13 mouse cellular contexts compared by ENCODE assay signal in the genomic region with DNA sequence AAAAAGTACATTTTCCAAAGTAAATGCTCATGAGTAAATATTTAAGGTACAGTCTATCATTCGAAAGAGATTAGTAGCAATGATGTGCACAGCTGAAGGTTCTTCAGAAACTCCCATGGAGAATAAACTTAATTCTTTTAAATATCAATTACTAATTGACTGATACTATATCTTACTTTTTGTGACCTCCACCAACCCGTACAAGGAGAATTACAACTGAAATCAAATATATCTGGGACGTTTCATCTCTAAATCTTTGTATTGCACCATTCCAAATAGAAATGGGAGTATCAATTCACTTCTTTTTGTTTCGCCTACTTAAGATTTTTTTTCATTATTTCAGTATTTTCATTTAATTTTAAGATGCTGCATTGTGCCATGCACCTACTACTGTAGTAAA. TPM values are rescaled to one million over a fixed set of nuclear protein-coding genes. Genes with fewer than 3 reads are reported as not detected.
DNase-seq lines count a peak whose midpoint lies in the region; ATAC-seq and TF ChIP-seq lines count a peak whose summit lies in the region.
"Not testable (repeated sequence)": the region's sequence is repeated elsewhere in the genome, so short reads cannot be mapped to it uniquely, and the experiment has no call there.
"Had no signal": no experiment of that assay in that cellular context is flagged by ENCODE, and none has a peak within 500 bp of the region (broad histone marks: within the 10 kb centered on the region; RNA-seq: fewer than 3 reads in every experiment).

A gene (minus strand): TSS at position 101 of the 400 bp plus-strand sequence.

- not testable (repeated sequence) for H3K36me3 ChIP-seq in intestine, embryonic 14.5 days (ENCODE audit: control insufficient read depth, insufficient read depth, low read length); intestine, embryonic 15.5 days; intestine, embryonic 16.5 days (ENCODE audit: control insufficient read depth, insufficient read depth, low read length); liver, postnatal 0 days (replicated peaks; ENCODE audit: insufficient read depth, low read length); spleen, adult 2 months (ENCODE audit: control insufficient read depth, insufficient read depth, low read length); stomach, embryonic 15.5 days; stomach, embryonic 16.5 days (ENCODE audit: control insufficient read depth, insufficient read depth, low read length)

- H3K4me2 ChIP-seq in intestine, embryonic 14.5 days (ENCODE audit: low read length); intestine, embryonic 15.5 days (replicated peaks); intestine, embryonic 16.5 days (ENCODE audit: low read depth, low read length); liver, postnatal 0 days (ENCODE audit: low read depth, low read length); stomach, embryonic 15.5 days; stomach, embryonic 16.5 days (ENCODE audit: low read depth, low read length): not testable (repeated sequence)

- not testable (repeated sequence) for TF ChIP-seq POLR2A in spleen, adult 2 months (IDR thresholded peaks at IDR 0.05; ENCODE audit: low read depth, low read length)

- not testable (repeated sequence) for ATAC-seq in intestine, embryonic 14.5 days (replicated peaks; ENCODE audit: low FRiP score, low TSS enrichment, low read depth); intestine, embryonic 15.5 days; intestine, embryonic 16.5 days; liver, postnatal 0 days; stomach, embryonic 15.5 days (ENCODE audit: insufficient read depth, low FRiP score, low read depth); stomach, embryonic 16.5 days (ENCODE audit: insufficient read depth, low FRiP score)

- not testable (repeated sequence) for DNase-seq in intestine, embryonic 14.5 days (ENCODE audit: low spot score); liver, postnatal 0 days; spleen, adult 2 months (ENCODE audit: low read depth in 1 of 2, low spot score in 2 of 2)

- TF ChIP-seq CTCF in liver, postnatal 0 days (IDR thresholded peaks at IDR 0.05; ENCODE audit: low read depth); spleen, adult 2 months (IDR thresholded peaks at IDR 0.05; ENCODE audit: extremely low read depth, insufficient read depth, insufficient read length, insufficient replicate concordance): not testable (repeated sequence)

- H3K9ac ChIP-seq in intestine, embryonic 14.5 days (ENCODE audit: low read length); intestine, embryonic 15.5 days; intestine, embryonic 16.5 days (ENCODE audit: low read depth, low read length); liver, postnatal 0 days (replicated peaks); stomach, embryonic 15.5 days; stomach, embryonic 16.5 days (ENCODE audit: low read length): not testable (repeated sequence)

- WGBS in intestine, embryonic 14.5 days: no CpG with 5 or more reads among the region's 4 CpGs
- WGBS in intestine, embryonic 15.5 days: no CpG with 5 or more reads among the region's 4 CpGs
- WGBS in intestine, embryonic 16.5 days: no CpG with 5 or more reads among the region's 4 CpGs
- WGBS in liver, postnatal 0 days (ENCODE audit: insufficient replicate concordance): no CpG with 5 or more reads among the region's 4 CpGs
- WGBS in spleen, adult 2 months: no CpG with 5 or more reads among the region's 4 CpGs
- no CpG with 5 or more reads among the region's 4 CpGs for WGBS in stomach, embryonic 15.5 days
- no CpG with 5 or more reads among the region's 4 CpGs for WGBS in stomach, embryonic 16.5 days

- not testable (repeated sequence) for H3K4me1 ChIP-seq in intestine, embryonic 14.5 days (replicated peaks; ENCODE audit: control insufficient read depth, insufficient read depth, low read length); intestine, embryonic 15.5 days (replicated peaks); intestine, embryonic 16.5 days (ENCODE audit: control insufficient read depth, insufficient read depth, low read length); liver, postnatal 0 days (ENCODE audit: insufficient read depth); spleen, adult 2 months (ENCODE audit: control insufficient read depth, insufficient read depth, insufficient read length); stomach, embryonic 15.5 days; stomach, embryonic 16.5 days (ENCODE audit: control insufficient read depth, insufficient read depth, low read length)

- not testable (repeated sequence) for TF ChIP-seq EP300 in liver, postnatal 0 days (IDR thresholded peaks at IDR 0.05; ENCODE audit: low read depth)

- not testable (repeated sequence) for H3K9me3 ChIP-seq in intestine, embryonic 14.5 days (ENCODE audit: control insufficient read depth, low read length); intestine, embryonic 15.5 days; intestine, embryonic 16.5 days (ENCODE audit: control insufficient read depth, low read length); liver, postnatal 0 days (ENCODE audit: low read length); stomach, embryonic 15.5 days; stomach, embryonic 16.5 days (replicated peaks; ENCODE audit: control insufficient read depth, low read length)

- H3K27me3 ChIP-seq in intestine, embryonic 14.5 days (replicated peaks; ENCODE audit: control insufficient read depth, insufficient read depth, low read length); intestine, embryonic 15.5 days (replicated peaks); intestine, embryonic 16.5 days (replicated peaks; ENCODE audit: control insufficient read depth, insufficient read depth, low read length); liver, postnatal 0 days (ENCODE audit: insufficient read depth, low read length); spleen, adult 2 months (ENCODE audit: control insufficient read depth, insufficient read depth, low read length); stomach, embryonic 15.5 days (replicated peaks); stomach, embryonic 16.5 days (ENCODE audit: control insufficient read depth, insufficient read depth, low read length): not testable (repeated sequence)

- not testable (repeated sequence) for H3K27ac ChIP-seq in intestine, embryonic 14.5 days (ENCODE audit: low read depth); intestine, embryonic 15.5 days; intestine, embryonic 16.5 days (ENCODE audit: low read length); liver, postnatal 0 days (ENCODE audit: low read depth); spleen, adult 2 months (ENCODE audit: insufficient read depth, low read length); stomach, embryonic 15.5 days; stomach, embryonic 16.5 days (ENCODE audit: low read length)

- H3K4me3 ChIP-seq in intestine, embryonic 14.5 days (ENCODE audit: low read depth, low read length); intestine, embryonic 15.5 days (replicated peaks); intestine, embryonic 16.5 days (ENCODE audit: low read length); liver, postnatal 0 days (ENCODE audit: low read depth, low read length); spleen, adult 2 months (ENCODE audit: extremely low read depth, insufficient read depth, insufficient read length); stomach, embryonic 15.5 days (replicated peaks); stomach, embryonic 16.5 days (replicated peaks; ENCODE audit: low read length): not testable (repeated sequence)

RNA-seq across cellular contexts. Expression of the gene that starts here (rescaled TPM):
- 18.5 TPM in 1 of 2 replicates, not detected in the other for polyA plus RNA-seq in intestine, embryonic 14.5 days (2014; fragmentation: Nextera tagmentation; extraction: Ambion mirVana)
- polyA plus RNA-seq in intestine, embryonic 15.5 days (2015; fragmentation: Nextera tagmentation; extraction: Ambion mirVana): 137 and 310 TPM in 2 replicates
- polyA plus RNA-seq in intestine, embryonic 16.5 days (2015; fragmentation: Nextera tagmentation; extraction: Ambion mirVana): 306 and 445 TPM in 2 replicates
- polyA plus RNA-seq in liver, postnatal 0 days (2015; fragmentation: Nextera tagmentation; extraction: Ambion mirVana): 13.0 and 16.9 TPM in 2 replicates
- 169 and 311 TPM in 2 replicates for polyA plus RNA-seq in spleen, adult 2 months (2012; rRNA removed)
- polyA plus RNA-seq in stomach, embryonic 15.5 days (2015; fragmentation: Nextera tagmentation; extraction: Ambion mirVana): 330 and 360 TPM in 2 replicates
- 424 and 461 TPM in 2 replicates for polyA plus RNA-seq in stomach, embryonic 16.5 days (2015; fragmentation: Nextera tagmentation; extraction: Ambion mirVana)
- polyA plus RNA-seq: activated CD4-positive, CD25-positive, alpha-beta regulatory T cell, adult 4 months; brain, embryonic 14.5 days; C2C12; CD4-positive, CD25-positive, alpha-beta regulatory T cell, adult 4 months; G1E; Patski had no signal
